Mouse (Mus musculus): Measurements from ENCODE around the gene Ddx31.

Gene Ddx31

GRCm38 (mm10) chr2:28867495-28867894 is 27.3 kb downstream of the Ddx31 start:
- peak; percentile 89 to 94 for DNase-seq

- DNase-seq, result peak; percentile 58 to 61
These were observed 35.3 kb downstream of the Ddx31 start for GRCm38 (mm10) chr2:28875554-28875953.

GRCm38 (mm10) chr2:28881275-28881674 is 41.1 kb downstream of the Ddx31 start:
- DNase-seq, result peak; percentile 91 to 94

- DNase-seq, result no peak
These were observed 41.8 kb downstream of the Ddx31 start for GRCm38 (mm10) chr2:28882047-28882446.

GRCm38 (mm10) chr2:28882826-28883485 is 42.8 kb downstream of the Ddx31 start:
- DNase-seq, result peak; percentile 64 to 69

- no peak for DNase-seq
These were observed 44.7 kb downstream of the Ddx31 start for GRCm38 (mm10) chr2:28884914-28885313.

- DNase-seq, result no peak
These were observed 52.6 kb downstream of the Ddx31 start for GRCm38 (mm10) chr2:28892796-28893195.

- no peak for DNase-seq
These were observed 53.3 kb downstream of the Ddx31 start for GRCm38 (mm10) chr2:28893526-28893925.

- DNase-seq, result no peak
These were observed 55.7 kb downstream of the Ddx31 start for GRCm38 (mm10) chr2:28895876-28896275.

- no peak for DNase-seq
These were observed 57.2 kb downstream of the Ddx31 start for GRCm38 (mm10) chr2:28897340-28897899.

- peak; percentile 59 to 60 for DNase-seq
These were observed 62.1 kb downstream of the Ddx31 start for GRCm38 (mm10) chr2:28902291-28902690.

GRCm38 (mm10) chr2:28903871-28904270 is 63.7 kb downstream of the Ddx31 start:
- DNase-seq, result peak; percentile 79 to 85

GRCm38 (mm10) chr2:28904786-28905185 is 64.6 kb downstream of the Ddx31 start:
- peak; percentile 41 to 53 for DNase-seq

GRCm38 (mm10) chr2:28905561-28905960 is 65.4 kb downstream of the Ddx31 start:
- peak in 1 of 2 experiments; percentile 29 for DNase-seq

GRCm38 (mm10) chr2:28907691-28908388 is 67.6 kb downstream of the Ddx31 start:
- DNase-seq, result peak in 1 of 2 experiments; percentile 77

- peak; percentile 73 to 86 for DNase-seq
These were observed 68.4 kb downstream of the Ddx31 start for GRCm38 (mm10) chr2:28908389-28909153.

- peak; percentile 46 to 56 for DNase-seq
These were observed 69.1 kb downstream of the Ddx31 start for GRCm38 (mm10) chr2:28909186-28909817.

- DNase-seq, result peak; percentile 29 to 40
These were observed 69.9 kb downstream of the Ddx31 start for GRCm38 (mm10) chr2:28909818-28910710.

GRCm38 (mm10) chr2:28910877-28911276 is 70.7 kb downstream of the Ddx31 start:
- DNase-seq, result peak; percentile 57 to 58

GRCm38 (mm10) chr2:28911331-28912038 is 71.3 kb downstream of the Ddx31 start:
- peak; percentile 72 to 73 for DNase-seq

All from cerebellum, postnatal 10 days (tissue).